Mouse (Mus musculus) kidney, adult 2 months (tissue): ENCODE measurements around the gene Smad6. TPM values are rescaled to one million over a fixed set of nuclear protein-coding genes. Genes with fewer than 3 reads are reported as not detected.

Experiments used
- DNase-seq: peaks from one replicate; pipeline ENCODE4 v3.0.0; 2021
- H3K27ac ChIP-seq: fragments of 200-500 bp; 2 replicates; pipeline ENCODE4 v1.5.1; 2012; ENCODE audit warnings: low read depth, low read length, control low read depth, inconsistent platforms; ENCODE audit not compliant: insufficient read depth
- H3K27me3 ChIP-seq: fragments of 200-500 bp; replicated peaks from 2 replicates; pipeline ENCODE4 v1.6.1; 2012; ENCODE audit warnings: mild to moderate bottlenecking, moderate library complexity, low read length, inconsistent platforms; ENCODE audit not compliant: control insufficient read depth, insufficient read depth
- H3K36me3 ChIP-seq: fragments of 200-500 bp; 2 replicates; pipeline ENCODE4 v1.6.1; 2012; ENCODE audit warnings: mild to moderate bottlenecking, moderate library complexity, low read length, inconsistent platforms; ENCODE audit not compliant: control insufficient read depth, insufficient read depth
- H3K4me1 ChIP-seq: fragments of 200-500 bp; 2 replicates; pipeline ENCODE4 v1.6.1; 2011; ENCODE audit warnings: low read length; ENCODE audit not compliant: control insufficient read depth, insufficient read depth
- H3K4me3 ChIP-seq: fragments of 200-500 bp; 2 replicates; pipeline ENCODE4 v1.5.1; 2011; ENCODE audit warnings: mild to moderate bottlenecking, low read depth, low read length, control low read depth; ENCODE audit not compliant: insufficient read depth
- CTCF ChIP-seq: fragments of 200-500 bp; conservative IDR thresholded peaks from 2 replicates; pipeline ENCODE4 v1.5.1; 2011; ENCODE audit warnings: low read depth, mild to moderate bottlenecking, control low read depth, low read length, moderate library complexity, mixed read lengths; ENCODE audit not compliant: insufficient read depth, insufficient read length
- POLR2A ChIP-seq: fragments of 200-500 bp; IDR thresholded peaks from one replicate; pipeline ENCODE4 v1.6.1; 2011; ENCODE audit warnings: low read depth, low read length, control low read depth
- WGBS: fragments of 180-500 bp; shearing (Covaris S2); methylation state at CpG from one replicate; pipeline ENCODE4 v1.1.7; 2018; 5-methylcytosine and 5-hydroxymethylcytosine counted together
- polyA plus RNA-seq: library from polyadenylated mRNA; depleted of rRNA; stranded (reverse); fragments of >200 nt; gene quantifications from 2 replicates; pipeline ENCODE4 v1.2.3, GENCODE M21; 2012

Smad6 gene
- polyA plus RNA-seq, 1 experiment: 15.9 TPM

GRCm38 (mm10) chr9:63968592-63968991 lies 53.3 kb downstream of the Smad6 start:
- WGBS: 3% methylated on average over 9 of the region's 9 CpGs
- H3K27me3 ChIP-seq: no peaks in the 10 kb centered on the region
- peak overlapping the region; percentile 66 for H3K27ac ChIP-seq
- peak; percentile 97 for DNase-seq
- TF ChIP-seq POLR2A (no peak), CTCF (no peak)
- H3K36me3 ChIP-seq: no peaks in the 10 kb centered on the region
- peaks cover 33% of the 10 kb centered on the region for H3K4me1 ChIP-seq
- H3K4me3 ChIP-seq: no peak overlapping the region

GRCm38 (mm10) chr9:63967408-63968172 lies 54.3 kb downstream of the Smad6 start:
- Histone ChIP-seq H3K36me3 (no peaks in the 10 kb centered on the region), H3K27ac (peak overlapping the region; percentile 66; the same call in 1 of the 2 replicates), H3K27me3 (no peaks in the 10 kb centered on the region), H3K4me1 (peaks cover 42% of the 10 kb centered on the region), H3K4me3 (no peak overlapping the region)
- WGBS: 63% methylated on average over 14 of the region's 14 CpGs
- DNase-seq: no peak
- TF ChIP-seq CTCF (no peak), POLR2A (no peak)

GRCm38 (mm10) chr9:63965579-63965981 lies 56.3 kb downstream of the Smad6 start:
- H3K36me3 ChIP-seq: no peaks in the 10 kb centered on the region
- 15% methylated on average over 4 of the region's 4 CpGs for WGBS
- TF ChIP-seq CTCF: no peak
- no peak for TF ChIP-seq POLR2A
- no peak overlapping the region for H3K4me3 ChIP-seq
- peak; percentile 83 for DNase-seq
- H3K27ac ChIP-seq: peak overlapping the region; percentile 54
- H3K4me1 ChIP-seq: peaks cover 49% of the 10 kb centered on the region
- no peaks in the 10 kb centered on the region for H3K27me3 ChIP-seq

GRCm38 (mm10) chr9:63961881-63962280 lies 60.0 kb downstream of the Smad6 start:
- no peak for TF ChIP-seq CTCF
- no peak for TF ChIP-seq POLR2A
- H3K27ac ChIP-seq: no peak overlapping the region
- WGBS: 87% methylated on average over 6 of the region's 6 CpGs
- DNase-seq: no peak
- H3K4me1 ChIP-seq: peaks cover 56% of the 10 kb centered on the region
- H3K36me3 ChIP-seq: no peaks in the 10 kb centered on the region
- no peak overlapping the region for H3K4me3 ChIP-seq
- H3K27me3 ChIP-seq: no peaks in the 10 kb centered on the region

GRCm38 (mm10) chr9:63960829-63961185 lies 61.1 kb downstream of the Smad6 start:
- Histone ChIP-seq H3K4me3 (no peak overlapping the region), H3K27ac (peak overlapping the region; percentile 97), H3K36me3 (no peaks in the 10 kb centered on the region), H3K27me3 (no peaks in the 10 kb centered on the region), H3K4me1 (peaks cover 51% of the 10 kb centered on the region)
- DNase-seq: no peak
- WGBS: 21% methylated on average over 4 of the region's 4 CpGs
- TF ChIP-seq POLR2A (no peak), CTCF (no peak)

GRCm38 (mm10) chr9:63959933-63960828 lies 61.7 kb downstream of the Smad6 start:
- no peaks in the 10 kb centered on the region for H3K36me3 ChIP-seq
- no peaks in the 10 kb centered on the region for H3K27me3 ChIP-seq
- peak overlapping the region; percentile 97 for H3K27ac ChIP-seq
- peak overlapping the region; percentile 15; the same call in 1 of the 2 replicates for H3K4me3 ChIP-seq
- peak; percentile 85 for DNase-seq
- H3K4me1 ChIP-seq: peaks cover 47% of the 10 kb centered on the region
- 12% methylated on average over 21 of the region's 21 CpGs for WGBS
- TF ChIP-seq CTCF (no peak), POLR2A (no peak)
